ENCODE assay signal across 13 mouse cellular contexts in the genomic region with DNA sequence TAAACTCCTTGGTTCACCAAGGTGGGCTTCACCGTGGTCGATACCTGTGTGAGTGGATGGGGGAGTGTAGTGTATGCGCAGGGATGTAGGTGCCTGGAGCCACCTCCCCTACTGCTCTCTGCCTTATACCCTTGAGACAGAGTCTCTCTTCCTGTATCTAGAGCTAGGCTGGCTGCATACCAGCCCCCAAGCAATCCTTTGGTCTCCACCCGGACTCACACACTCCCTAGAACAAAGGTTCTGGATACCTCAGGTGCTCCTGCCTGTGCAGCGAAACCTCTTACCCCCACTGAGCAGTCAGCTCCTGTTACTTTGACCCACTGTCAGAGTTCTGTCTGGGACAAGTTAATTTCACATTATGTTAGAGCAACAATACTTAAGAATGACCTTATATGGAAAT. TPM values are rescaled to one million over a fixed set of nuclear protein-coding genes. Genes with fewer than 3 reads are reported as not detected.
DNase-seq lines count a peak whose midpoint lies in the region; ATAC-seq and TF ChIP-seq lines count a peak whose summit lies in the region.
"Had no signal": no experiment of that assay in that cellular context is flagged by ENCODE, and none has a peak within 500 bp of the region (broad histone marks: within the 10 kb centered on the region; RNA-seq: fewer than 3 reads in every experiment).

No protein-coding gene starts in this region.

- DNase-seq in cerebellum, adult 9-11 months: peak; percentile 38
- DNase-seq in hindbrain, postnatal 0 days (ENCODE audit: low spot score): no peak
- no peak for DNase-seq in left cerebral cortex, adult 11 months (ENCODE audit: low spot score)
- no peak for DNase-seq in gastrocnemius, postnatal 36 days
- DNase-seq in gastrocnemius, postnatal 25 days: no peak
- DNase-seq: layer of hippocampus, postnatal 36 days; right cerebral cortex, postnatal 4 days had no signal

- peaks cover 4% of the 10 kb centered on the region for H3K4me1 ChIP-seq in ES-Bruce4 (ENCODE audit: control insufficient read depth, insufficient read depth, low read length)
- peaks cover 12% of the 10 kb centered on the region; the same call in 1 of the 2 replicates for H3K4me1 ChIP-seq in hindbrain, postnatal 0 days (ENCODE audit: insufficient read depth, low read length)
- peaks cover 28% of the 10 kb centered on the region for H3K4me1 ChIP-seq in limb, embryonic 12.5 days (replicated peaks)

- intact Hi-C loops in gastrocnemius, postnatal 36 days (cut with DNase I): no loop called here

- no peak for TF ChIP-seq CTCF in ES-Bruce4 (IDR thresholded peaks at IDR 0.05; ENCODE audit: low read depth, low read length)
- TF ChIP-seq CTCF in hindbrain, postnatal 0 days (IDR thresholded peaks at IDR 0.05; ENCODE audit: low read depth): no peak

- TF ChIP-seq POLR2A in ES-Bruce4 (IDR thresholded peaks at IDR 0.05; ENCODE audit: insufficient read depth, low read length): no peak

- no peaks in the 10 kb centered on the region for H3K36me3 ChIP-seq in ES-Bruce4 (ENCODE audit: control insufficient read depth, insufficient read depth, low read length, poor library complexity, severe bottlenecking)
- H3K36me3 ChIP-seq in hindbrain, postnatal 0 days (ENCODE audit: insufficient read depth, low read length): no peaks in the 10 kb centered on the region
- no peaks in the 10 kb centered on the region for H3K36me3 ChIP-seq in limb, embryonic 12.5 days
- H3K36me3 ChIP-seq: intestine, embryonic 15.5 days; liver, embryonic 15.5 days had no signal

- no peak for TF ChIP-seq EP300 in ES-Bruce4 (IDR thresholded peaks at IDR 0.05; ENCODE audit: insufficient read depth, low read depth, low read length)

- H3K9me3 ChIP-seq in ES-Bruce4 (replicated peaks; ENCODE audit: control insufficient read depth, insufficient read depth, low read length, poor library complexity, severe bottlenecking): no peaks in the 10 kb centered on the region
- no peaks in the 10 kb centered on the region for H3K9me3 ChIP-seq in hindbrain, postnatal 0 days (ENCODE audit: low read length)
- no peaks in the 10 kb centered on the region for H3K9me3 ChIP-seq in limb, embryonic 12.5 days
- H3K9me3 ChIP-seq: intestine, embryonic 15.5 days; liver, embryonic 15.5 days had no signal

- no peaks in the 10 kb centered on the region for H3K27me3 ChIP-seq in ES-Bruce4 (ENCODE audit: control insufficient read depth, insufficient read depth, low read length, poor library complexity, severe bottlenecking)
- H3K27me3 ChIP-seq in hindbrain, postnatal 0 days (ENCODE audit: insufficient read depth, low read length): no peaks in the 10 kb centered on the region
- H3K27me3 ChIP-seq in limb, embryonic 12.5 days: no peaks in the 10 kb centered on the region
- H3K27me3 ChIP-seq: intestine, embryonic 15.5 days had no signal

- H3K4me2 ChIP-seq in hindbrain, postnatal 0 days (ENCODE audit: low read depth, low read length): no peak overlapping the region
- H3K4me2 ChIP-seq in limb, embryonic 12.5 days: no peak overlapping the region
- H3K4me2 ChIP-seq: intestine, embryonic 15.5 days; liver, embryonic 15.5 days had no signal

- 80% methylated on average over 5 of the region's 5 CpGs for WGBS in hindbrain, postnatal 0 days
- 65% methylated on average over 5 of the region's 5 CpGs for WGBS in limb, embryonic 12.5 days

- no peak for ATAC-seq in cerebellum, adult (ENCODE audit: insufficient number of reproducible peaks, low FRiP score, low TSS enrichment)
- no peak for ATAC-seq in hindbrain, postnatal 0 days
- ATAC-seq in limb, embryonic 12.5 days (ENCODE audit: insufficient number of reproducible peaks, insufficient read depth, low FRiP score, low TSS enrichment, low read depth): no peak
- ATAC-seq: intestine, embryonic 15.5 days had no signal

- no peak overlapping the region for H3K4me3 ChIP-seq in ES-Bruce4 (ENCODE audit: low read depth, low read length)
- H3K4me3 ChIP-seq in hindbrain, postnatal 0 days (ENCODE audit: low read length): no peak overlapping the region
- H3K4me3 ChIP-seq in limb, embryonic 12.5 days (replicated peaks): no peak overlapping the region
- H3K4me3 ChIP-seq: intestine, embryonic 15.5 days; liver, embryonic 15.5 days; megakaryocyte, embryonic 14.5 days had no signal

- H3K9ac ChIP-seq in ES-Bruce4 (ENCODE audit: low read depth, poor library complexity, severe bottlenecking): no peak overlapping the region
- no peak overlapping the region for H3K9ac ChIP-seq in hindbrain, postnatal 0 days (replicated peaks; ENCODE audit: low read length)
- 0 out of 2 replicates have a peak overlapping the region, but pooled peaks have one; percentile 34 for H3K9ac ChIP-seq in limb, embryonic 12.5 days (replicated peaks)
- H3K9ac ChIP-seq: intestine, embryonic 15.5 days; liver, embryonic 15.5 days had no signal

- peak overlapping the region; percentile 39; the same call in 1 of the 2 replicates for H3K27ac ChIP-seq in ES-Bruce4 (ENCODE audit: insufficient read depth, low read length)
- peak overlapping the region; percentile 4; the same call in 1 of the 2 replicates for H3K27ac ChIP-seq in hindbrain, postnatal 0 days
- H3K27ac ChIP-seq in limb, embryonic 12.5 days: peak overlapping the region; percentile 77
- H3K27ac ChIP-seq: intestine, embryonic 15.5 days; liver, embryonic 15.5 days had no signal

RNA-seq across cellular contexts. Expression of a gene that starts 8.2 kb away (rescaled TPM):
- polyA plus RNA-seq in ES-Bruce4 (2011; ENCODE audit: insufficient read depth, insufficient read length, low read depth, missing spikeins): 13.9 and 20.2 TPM in 2 replicates
- total RNA-seq in hindbrain, postnatal 0 days (2014; rRNA removed): 134 and 137 TPM in 2 replicates
- polyA plus RNA-seq in hindbrain, postnatal 0 days (2015; fragmentation: Nextera tagmentation; extraction: Ambion mirVana): 17.0 and 19.9 TPM in 2 replicates
- polyA plus RNA-seq in limb, embryonic 12.5 days (2016; fragmentation: Nextera tagmentation; extraction: Ambion mirVana): 60.9 and 61.2 TPM in 2 replicates
- total RNA-seq in gastrocnemius, postnatal 36 days (2021): 10 to 100 TPM; 27.1 to 27.6 TPM
- 10 to 100 TPM; 25.2 to 31.6 TPM for total RNA-seq in gastrocnemius, postnatal 25 days (2021)

Comparison
In these comparisons a context has a peak if more than half of its experiments do, and no peak if none do; other contexts are left out.
1. H3K27ac ChIP-seq: peak in every context shown above with its lines; median percentile 77 in limb, embryonic 12.5 days; 39 in ES-Bruce4; 4 in hindbrain, postnatal 0 days.